Mouse (Mus musculus) hindbrain, embryonic 14.5 days (tissue): Measurements from ENCODE around the gene Nfic. TPM values are rescaled to one million over a fixed set of nuclear protein-coding genes. Genes with fewer than 3 reads are reported as not detected.
"Not testable (repeated sequence)": the region's sequence is repeated elsewhere in the genome, so short reads cannot be mapped to it uniquely, and the experiment has no call there.

ENCODE experiments used
- ATAC-seq: fragments of 200-750 bp; cut with Nextera tagmentation; 2 replicates; pipeline ENCODE4 v1.8.0; 2017; ENCODE audit warnings: moderate number of reproducible peaks, mild to moderate bottlenecking, moderate TSS enrichment, moderate library complexity; ENCODE audit not compliant: low FRiP score
- DNase-seq: peaks from one replicate; pipeline ENCODE4 v3.0.0-alpha.2; 2015; ENCODE audit warnings: low spot score
- H3K27ac ChIP-seq: fragments of 300-500 bp; sonication (generic); 2 replicates; pipeline ENCODE4 v1.5.1; 2014; ENCODE audit warnings: mild to moderate bottlenecking, moderate library complexity
- H3K27me3 ChIP-seq: fragments of 300-500 bp; sonication (generic); 2 replicates; pipeline ENCODE4 v1.6.1; 2014; ENCODE audit warnings: mild to moderate bottlenecking, low read length, mixed read lengths; ENCODE audit not compliant: control insufficient read depth, insufficient read depth
- H3K36me3 ChIP-seq: fragments of 300-500 bp; sonication (generic); replicated peaks from 2 replicates; pipeline ENCODE4 v1.6.1; 2014; ENCODE audit not compliant: control insufficient read depth, insufficient read depth
- H3K4me1 ChIP-seq: fragments of 300-500 bp; sonication (generic); replicated peaks from 2 replicates; pipeline ENCODE4 v1.6.1; 2014; ENCODE audit warnings: antibody characterized with exemption, low read length, mixed read lengths; ENCODE audit not compliant: control insufficient read depth, insufficient read depth
- H3K4me2 ChIP-seq: fragments of 300-500 bp; sonication (generic); replicated peaks from 2 replicates; pipeline ENCODE4 v1.6.1; 2014; ENCODE audit warnings: mild to moderate bottlenecking, moderate library complexity
- H3K4me3 ChIP-seq: fragments of 300-500 bp; sonication (generic); replicated peaks from 2 replicates; pipeline ENCODE4 v1.5.1; 2014; ENCODE audit warnings: mild to moderate bottlenecking, low read length
- H3K9ac ChIP-seq: fragments of 300-500 bp; sonication (generic); 2 replicates; pipeline ENCODE4 v1.6.1; 2014
- H3K9me3 ChIP-seq: fragments of 300-500 bp; sonication (generic); 2 replicates; pipeline ENCODE4 v1.6.1; 2016; ENCODE audit warnings: low read length; ENCODE audit not compliant: control insufficient read depth
- WGBS: fragments of 180-500 bp; shearing (Covaris S2); extraction: QIAGEN DNeasy Blood & Tissue Kit; methylation state at CpG from one replicate; pipeline ENCODE4 v1.1.7; 2014; 5-methylcytosine and 5-hydroxymethylcytosine counted together
- polyA plus RNA-seq: library from polyadenylated mRNA; unstranded; fragments of >200 nt; fragmentation: Nextera tagmentation; extraction: Ambion mirVana; gene quantifications from 2 replicates; pipeline ENCODE4 v1.2.1, GENCODE M21; 2014

Nfic gene
- polyA plus RNA-seq, 1 experiment from 2014 or later, result 25.8 TPM

- Histone ChIP-seq H3K9ac (no peak overlapping the region), H3K4me1 (no peaks in the 10 kb centered on the region), H3K4me2 (no peak overlapping the region), H3K36me3 (peaks cover 12% of the 10 kb centered on the region; the same call in 1 of the 2 replicates), H3K27ac (no peak overlapping the region), H3K4me3 (no peak overlapping the region), H3K27me3 (peaks cover 63% of the 10 kb centered on the region), H3K9me3 (no peaks in the 10 kb centered on the region)
- no peak for DNase-seq
- WGBS, result 59% methylated on average over 12 of the region's 12 CpGs
- no peak for ATAC-seq
These were observed 1.6 kb upstream of the Nfic start for GRCm38 (mm10) chr10:81456983-81457563.

- Histone ChIP-seq H3K27ac (no peak overlapping the region), H3K9ac (no peak overlapping the region), H3K4me3 (no peak overlapping the region), H3K4me2 (no peak overlapping the region), H3K36me3 (no peaks in the 10 kb centered on the region), H3K9me3 (no peaks in the 10 kb centered on the region), H3K27me3 (peaks cover 60% of the 10 kb centered on the region), H3K4me1 (no peaks in the 10 kb centered on the region)
- 86% methylated on average over 2 of the region's 2 CpGs for WGBS
- DNase-seq (no peak), ATAC-seq (no peak)
These were observed 1.3 kb downstream of the Nfic start for GRCm38 (mm10) chr10:81454106-81454505.

- ATAC-seq (no peak), DNase-seq (no peak)
- Histone ChIP-seq H3K27ac (no peak overlapping the region), H3K4me2 (no peak overlapping the region), H3K4me1 (no peaks in the 10 kb centered on the region), H3K9ac (no peak overlapping the region), H3K27me3 (peaks cover 60% of the 10 kb centered on the region), H3K9me3 (no peaks in the 10 kb centered on the region), H3K36me3 (no peaks in the 10 kb centered on the region), H3K4me3 (no peak overlapping the region)
- WGBS, result 5% methylated on average over 14 of the region's 14 CpGs
These were observed 2.5 kb downstream of the Nfic start for GRCm38 (mm10) chr10:81452947-81453288.

GRCm38 (mm10) chr10:81452237-81452946 is 3.0 kb downstream of the Nfic start:
- ATAC-seq (no peak), DNase-seq (no peak)
- Histone ChIP-seq H3K36me3 (no peaks in the 10 kb centered on the region), H3K4me1 (no peaks in the 10 kb centered on the region), H3K9me3 (no peaks in the 10 kb centered on the region), H3K9ac (no peak overlapping the region), H3K4me3 (no peak overlapping the region), H3K27me3 (peaks cover 57% of the 10 kb centered on the region), H3K4me2 (no peak overlapping the region), H3K27ac (no peak overlapping the region)
- 7% methylated on average over 36 of the region's 36 CpGs for WGBS

GRCm38 (mm10) chr10:81451365-81451745 is 4.1 kb downstream of the Nfic start:
- H3K27me3 ChIP-seq, result peaks cover 58% of the 10 kb centered on the region
- H3K27ac ChIP-seq, result no peak overlapping the region
- no peak overlapping the region for H3K9ac ChIP-seq
- 63% methylated on average over 6 of the region's 6 CpGs for WGBS
- H3K4me2 ChIP-seq, result no peak overlapping the region
- no peak for ATAC-seq
- H3K36me3 ChIP-seq, result no peaks in the 10 kb centered on the region
- no peak for DNase-seq
- H3K4me3 ChIP-seq, result no peak overlapping the region
- no peaks in the 10 kb centered on the region for H3K4me1 ChIP-seq
- H3K9me3 ChIP-seq, result no peaks in the 10 kb centered on the region

- ATAC-seq (no peak), DNase-seq (no peak)
- WGBS, result 57% methylated on average over 9 of the region's 9 CpGs
- Histone ChIP-seq H3K27ac (no peak overlapping the region), H3K4me2 (no peak overlapping the region), H3K27me3 (peaks cover 56% of the 10 kb centered on the region), H3K4me1 (no peaks in the 10 kb centered on the region), H3K36me3 (no peaks in the 10 kb centered on the region), H3K9ac (no peak overlapping the region), H3K9me3 (no peaks in the 10 kb centered on the region), H3K4me3 (no peak overlapping the region)
These were observed 4.6 kb downstream of the Nfic start for GRCm38 (mm10) chr10:81450641-81451364.

GRCm38 (mm10) chr10:81450140-81450539 is 5.3 kb downstream of the Nfic start:
- ATAC-seq, result peak; percentile 78
- Histone ChIP-seq H3K4me3 (no peak overlapping the region), H3K36me3 (no peaks in the 10 kb centered on the region), H3K27me3 (peaks cover 49% of the 10 kb centered on the region), H3K9me3 (no peaks in the 10 kb centered on the region), H3K4me1 (no peaks in the 10 kb centered on the region), H3K9ac (no peak overlapping the region), H3K27ac (no peak overlapping the region), H3K4me2 (no peak overlapping the region)
- WGBS, result 1% methylated on average over 7 of the region's 7 CpGs
- DNase-seq, result peak; percentile 97

GRCm38 (mm10) chr10:81445516-81445915 is 9.9 kb downstream of the Nfic start:
- not testable (repeated sequence) for H3K4me2 ChIP-seq, H3K9me3 ChIP-seq, DNase-seq, H3K36me3 ChIP-seq, H3K27me3 ChIP-seq, H3K4me3 ChIP-seq, ATAC-seq, H3K4me1 ChIP-seq, H3K9ac ChIP-seq, H3K27ac ChIP-seq
- WGBS, result 47% methylated on average over 2 of the region's 2 CpGs

- Histone ChIP-seq H3K27me3 (0 out of 2 replicates have a peak, but pooled peaks cover 6% of the 10 kb centered on the region), H3K4me3 (no peak overlapping the region), H3K27ac (no peak overlapping the region), H3K4me2 (no peak overlapping the region), H3K9me3 (no peaks in the 10 kb centered on the region), H3K9ac (no peak overlapping the region), H3K36me3 (no peaks in the 10 kb centered on the region), H3K4me1 (0 out of 2 replicates have a peak, but pooled peaks cover under 1% of the 10 kb centered on the region)
- DNase-seq (no peak), ATAC-seq (no peak)
These were observed 14.4 kb downstream of the Nfic start for GRCm38 (mm10) chr10:81441019-81441418.
